Mouse (Mus musculus) adipocyte (in vitro differentiated cells): ENCODE data around the gene Cpxcr1.

Experiments
- DNase-seq: peaks from one replicate; pipeline ENCODE4 v3.0.0-alpha.2; 2016; ENCODE audit warnings: low spot score

Gene Cpxcr1

DNA sequence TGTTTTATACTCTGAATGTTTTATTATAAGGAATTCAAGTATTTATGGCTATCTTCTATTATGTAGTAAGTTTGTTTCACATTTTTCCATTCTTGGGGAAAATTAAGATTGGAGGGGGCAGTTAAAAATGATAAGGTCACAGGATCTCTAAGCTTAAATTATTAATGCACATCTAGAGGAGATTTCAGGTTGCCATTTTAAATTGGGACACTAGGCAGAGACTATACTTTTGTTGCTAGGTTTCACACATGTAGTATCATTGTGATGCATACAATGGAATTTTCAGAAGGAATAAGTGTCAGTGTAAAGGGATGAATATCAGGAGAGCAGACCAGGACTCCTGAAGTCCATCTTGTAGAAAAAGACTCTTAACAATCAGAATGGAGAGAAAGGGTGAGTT, at the start of gene Cpxcr1:
Gene Cpxcr1 (plus strand): TSS at position 301 of the 400 bp plus-strand sequence.
- DNase-seq, result no peak
